Mouse (Mus musculus) hematopoietic stem cell, adult 5-6 weeks (primary cell): ENCODE results near the gene Dgki. TPM values are rescaled to one million over a fixed set of nuclear protein-coding genes. Genes with fewer than 3 reads are reported as not detected.

ENCODE experiments used
- ATAC-seq, 2 experiments: fragments of 125-278 bp in 1 of 2; replicated peaks in 1 of 2; 2 replicates each; pipeline ENCODE4 v1.8.0; 2016 to 2017; ENCODE audit warnings: inconsistent platforms in 2 of 2, mild to moderate bottlenecking in 2 of 2, moderate number of reproducible peaks in 2 of 2, low read depth in 1 of 2, moderate TSS enrichment in 1 of 2; ENCODE audit not compliant: low FRiP score in 2 of 2, poor library complexity in 2 of 2, severe bottlenecking in 2 of 2, insufficient read depth in 1 of 2, low TSS enrichment in 1 of 2
- total RNA-seq: library from RNA; stranded (forward); fragments of 172-1452, 232-1000 nt; gene quantifications from 2 replicates; pipeline ENCODE4 v1.2.3, GENCODE M21; 2017

Dgki gene
- total RNA-seq, 1 experiment from 2014 or later = 0.40 TPM

DNA sequence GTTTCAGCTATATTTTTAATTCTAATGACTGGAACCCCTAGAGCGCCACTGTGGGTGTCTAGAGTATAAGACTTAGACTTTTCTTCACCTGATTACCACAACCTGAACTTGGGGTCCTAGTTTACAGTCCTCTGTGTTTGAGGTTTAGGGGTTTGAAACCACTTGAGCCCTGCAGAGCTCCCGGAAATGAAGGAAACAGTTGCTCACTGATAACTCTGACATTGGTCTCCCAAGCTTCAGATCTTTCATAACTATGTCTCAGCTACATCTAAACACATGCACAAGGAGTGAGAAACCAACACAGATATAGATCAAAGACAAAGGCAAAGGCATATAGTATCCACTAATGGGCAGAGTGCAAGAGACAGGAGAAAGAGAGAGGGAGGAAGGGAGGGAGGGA, 271.7 kb downstream of the Dgki start:
- ATAC-seq = peak; percentile 91 to 92

DNA sequence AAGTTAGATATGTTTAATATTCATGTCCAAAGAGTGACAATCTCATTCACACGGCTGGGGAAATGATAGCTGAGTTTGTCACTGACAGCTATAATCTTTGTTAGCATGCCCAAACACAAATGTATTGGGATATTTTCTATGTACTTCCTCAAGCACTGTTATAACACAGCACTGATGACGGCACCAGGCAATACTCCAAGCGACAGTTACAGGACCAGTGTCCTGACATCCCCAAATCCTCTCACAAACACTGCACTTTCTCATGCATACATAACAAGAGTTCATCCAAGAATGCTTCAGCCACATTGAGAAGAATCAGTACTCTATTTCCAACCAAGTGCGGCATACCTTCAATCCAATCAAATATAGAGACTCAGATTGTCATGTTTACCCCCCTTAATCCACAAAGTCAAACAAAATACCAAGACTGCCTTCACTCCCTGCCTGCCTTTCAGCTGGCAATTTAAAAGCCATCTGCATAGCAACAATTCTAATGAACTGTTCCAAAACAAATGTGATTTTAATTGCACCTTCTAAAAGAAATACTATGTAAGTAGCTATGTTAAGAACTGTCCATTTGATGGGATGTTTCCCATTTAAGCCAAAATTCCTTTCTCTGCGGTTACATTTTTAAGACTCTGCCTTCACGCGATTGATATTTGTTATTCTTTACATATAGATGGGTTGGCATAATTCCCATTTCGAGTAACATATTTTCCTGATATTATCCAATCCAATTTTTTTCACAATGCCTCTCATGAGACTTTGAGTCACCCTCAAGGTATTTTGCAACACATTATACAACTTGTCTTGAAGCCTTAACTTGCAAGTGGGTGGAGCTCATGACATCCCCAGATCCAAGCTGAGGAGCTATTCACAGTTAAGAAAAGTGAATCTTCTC, 273.4 kb downstream of the Dgki start:
- ATAC-seq = no peak

DNA sequence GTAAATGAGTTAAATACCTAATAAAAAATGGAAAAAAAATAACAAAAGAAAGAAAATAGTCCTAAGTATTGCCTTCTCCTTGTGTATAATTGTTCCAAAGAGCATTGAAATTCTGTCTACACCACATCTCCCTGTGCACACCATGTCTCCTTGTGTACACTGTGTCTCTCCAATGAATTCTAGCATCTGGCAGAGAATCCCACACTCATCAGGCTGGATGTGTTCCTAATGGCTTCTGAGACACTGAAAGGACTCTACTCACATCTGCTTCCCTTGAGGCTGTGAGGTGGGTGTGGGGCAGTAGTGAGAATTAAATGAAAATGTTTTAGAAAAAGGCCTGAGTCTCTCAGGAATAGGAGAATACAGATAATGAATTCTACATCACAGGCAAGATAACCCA, 283.9 kb downstream of the Dgki start:
- no peak for ATAC-seq

DNA sequence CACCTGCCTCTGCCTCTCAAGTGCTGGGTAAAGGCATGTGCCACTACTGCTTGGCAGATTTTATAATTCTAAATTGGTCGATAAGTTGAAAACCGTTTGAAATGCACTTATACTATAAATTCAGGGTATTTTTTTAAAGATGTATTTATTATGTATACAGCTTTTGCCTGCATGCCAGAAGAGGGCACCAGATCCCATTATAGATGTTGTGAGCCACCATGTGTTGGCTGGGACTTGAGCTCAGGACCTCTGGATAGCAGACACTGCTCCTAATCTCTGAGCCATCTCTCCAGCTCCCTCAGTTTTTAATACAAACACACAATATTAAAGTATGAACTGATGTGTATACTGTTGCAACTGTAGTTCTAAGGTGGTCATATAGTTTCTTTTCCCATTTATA, 288.4 kb downstream of the Dgki start:
- ATAC-seq = no peak

DNA sequence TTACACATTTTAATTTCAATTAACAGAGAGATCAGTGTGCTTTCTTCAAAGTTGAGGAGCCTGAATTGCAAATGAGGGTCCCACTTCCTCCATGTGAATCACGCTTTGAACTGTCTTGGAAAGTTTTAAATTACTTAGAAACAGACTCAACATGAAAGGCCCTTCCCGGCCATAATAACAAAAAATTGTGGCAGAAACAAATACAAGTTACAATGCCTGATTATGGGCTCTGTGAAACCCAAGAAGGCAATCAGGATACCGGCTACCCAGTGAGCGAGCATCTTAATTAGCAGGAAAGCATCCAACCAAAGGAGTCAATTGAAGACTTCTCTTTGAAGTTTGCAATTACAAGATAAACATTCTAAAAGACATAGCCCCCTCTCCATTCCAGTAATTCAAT, 292.4 kb downstream of the Dgki start:
- no peak for ATAC-seq

DNA sequence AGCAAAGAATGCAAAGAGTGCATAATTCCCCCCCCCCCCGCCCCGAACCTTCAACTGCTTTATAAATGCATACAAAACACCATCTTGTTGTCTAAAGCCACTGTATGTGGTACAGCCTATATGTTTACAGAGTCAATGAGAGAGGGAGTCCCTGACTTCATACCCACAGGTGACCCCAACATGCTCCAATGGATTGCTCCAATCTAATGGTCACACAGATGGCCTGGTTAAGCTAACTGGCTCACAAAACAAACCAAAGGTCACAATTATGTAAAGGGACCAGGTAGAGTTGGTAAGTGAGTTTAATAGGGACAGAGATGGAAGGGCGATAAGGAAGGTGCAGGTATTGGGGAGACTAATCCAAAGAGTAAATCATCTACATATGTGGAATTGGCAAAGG, 295.1 kb downstream of the Dgki start:
- ATAC-seq = no peak

DNA sequence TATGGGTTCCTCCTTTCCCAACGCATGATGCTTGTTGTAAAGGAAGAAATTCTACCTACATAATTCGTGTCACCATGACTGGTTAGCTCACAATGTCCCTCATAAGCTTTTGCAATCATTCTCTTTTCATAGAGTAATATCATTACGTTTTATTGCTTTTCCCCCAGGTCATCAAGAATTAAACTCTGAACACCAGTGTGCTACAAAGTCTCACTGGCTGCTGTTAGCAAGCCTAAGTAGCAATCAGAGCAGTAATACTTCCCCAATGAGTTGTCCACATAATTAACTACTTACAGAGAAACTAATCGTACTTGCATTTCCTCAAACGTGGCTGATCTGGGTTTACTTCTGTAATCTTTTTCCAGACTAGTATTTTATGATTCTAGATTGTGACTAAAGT, 296.7 kb downstream of the Dgki start:
- ATAC-seq = no peak

DNA sequence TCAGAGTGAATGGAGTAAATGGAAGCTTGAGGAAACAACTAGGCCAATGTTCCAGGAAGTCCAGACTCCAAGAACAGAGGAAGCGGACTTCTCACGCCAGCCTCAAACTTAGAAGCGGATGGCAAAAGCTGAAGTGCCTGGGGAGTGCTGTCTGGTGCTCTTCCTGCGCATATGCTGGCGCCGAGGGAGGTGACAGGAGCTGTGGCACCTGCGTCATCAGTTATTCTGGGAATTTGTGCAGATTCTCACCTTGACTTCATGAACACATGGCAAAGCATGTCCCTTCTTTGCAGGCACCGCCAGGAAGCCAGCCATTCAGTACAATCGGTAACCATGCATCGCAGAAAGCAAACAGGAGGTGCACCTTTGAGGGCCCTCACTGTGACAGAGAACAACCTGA, 301.0 kb downstream of the Dgki start:
- no peak for ATAC-seq

DNA sequence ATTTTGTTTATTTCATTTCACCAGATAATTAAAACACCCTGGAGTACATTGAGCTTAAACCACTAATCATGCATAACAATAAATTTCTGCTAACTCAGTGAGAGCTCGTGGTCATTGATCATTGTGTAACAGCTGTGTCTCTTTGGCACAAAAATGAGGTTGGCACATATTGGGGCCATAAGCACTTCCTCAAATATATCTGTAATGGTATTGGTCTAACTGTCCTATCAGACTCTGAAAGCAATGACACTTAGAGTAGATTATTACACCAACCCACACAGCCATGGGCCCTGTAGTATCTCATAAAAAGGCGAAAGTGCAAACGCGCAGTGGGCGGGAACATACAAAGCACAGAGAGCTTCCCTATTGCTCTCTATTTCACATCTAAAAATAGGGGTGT, 305.7 kb downstream of the Dgki start:
- ATAC-seq = no peak

DNA sequence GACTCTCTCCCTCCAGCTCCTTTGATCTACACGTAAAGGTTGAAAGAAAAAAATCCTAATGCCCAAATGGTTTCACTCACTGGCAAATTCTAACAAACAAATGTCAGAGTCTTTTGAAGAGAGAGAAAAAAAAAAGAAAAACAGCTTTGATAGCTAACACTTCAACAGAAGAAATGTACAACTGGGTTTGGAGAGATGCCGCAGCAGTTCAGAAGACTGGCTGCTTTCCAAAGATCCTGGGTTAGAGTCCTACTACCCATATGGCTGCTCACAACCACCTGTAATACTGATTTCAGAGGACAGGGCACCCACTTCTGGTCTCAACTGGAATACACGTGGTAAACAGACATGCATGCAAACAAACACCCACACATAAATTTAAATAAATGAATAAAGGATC, 309.8 kb downstream of the Dgki start:
- ATAC-seq = no peak

DNA sequence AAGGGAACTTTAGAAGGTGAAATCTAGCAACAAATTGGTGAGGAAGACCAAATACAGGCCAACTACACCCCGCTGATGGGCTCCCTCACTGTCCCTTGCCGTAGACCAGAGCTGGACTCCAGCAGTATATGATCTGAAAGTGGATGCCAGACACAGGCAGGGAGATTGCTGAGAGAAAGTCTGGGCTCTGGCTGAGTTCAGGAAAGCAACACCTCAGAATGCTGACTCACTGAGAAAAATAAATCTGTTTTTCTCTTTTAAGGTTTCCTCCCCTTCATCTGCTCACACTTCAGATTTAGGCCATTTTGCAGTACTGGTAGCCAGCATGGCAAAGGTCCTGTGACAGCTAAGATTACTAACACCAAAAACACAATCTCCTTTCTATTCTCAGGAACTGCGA, 311.2 kb downstream of the Dgki start:
- ATAC-seq = no peak

DNA sequence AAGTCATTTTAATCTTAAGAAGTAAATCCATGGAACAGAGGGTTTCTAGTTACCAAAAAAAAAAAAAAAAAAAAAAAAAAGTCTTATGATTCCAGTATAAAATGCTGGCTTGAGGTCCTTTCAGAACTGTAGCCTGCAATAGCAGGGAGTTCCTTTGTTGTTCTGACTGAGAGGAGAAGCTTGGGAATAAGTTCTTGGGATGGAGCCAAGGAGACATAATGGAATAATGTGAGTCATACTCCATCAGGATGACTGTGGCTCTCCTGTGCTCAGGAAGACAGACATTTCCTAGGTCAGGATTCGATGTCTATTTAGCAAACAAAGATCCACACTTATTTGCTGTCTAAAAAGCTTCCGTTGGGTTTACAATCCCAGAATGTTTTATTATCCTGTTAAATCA, 318.3 kb downstream of the Dgki start:
- no peak for ATAC-seq

DNA sequence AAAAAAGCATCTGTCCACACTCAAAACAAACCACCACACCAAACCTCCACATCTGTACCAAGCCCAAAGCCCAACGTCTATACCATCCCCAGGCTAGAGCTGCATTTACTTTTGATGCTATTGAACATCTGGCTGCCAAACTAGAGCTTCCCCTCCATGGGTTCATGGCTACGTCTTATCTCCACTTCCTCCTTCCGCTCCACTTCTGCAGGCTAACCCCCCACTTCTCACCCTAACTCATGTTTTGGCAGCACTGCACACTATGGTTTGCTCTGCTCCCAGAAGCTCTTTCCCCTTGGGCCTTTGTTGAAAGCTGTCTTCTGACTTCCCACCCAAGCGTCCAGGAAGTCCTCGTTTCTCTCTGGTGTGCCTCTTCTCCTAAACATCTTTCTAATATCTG, 319.5 kb downstream of the Dgki start:
- ATAC-seq = peak in 1 of 2 experiments; percentile 65; a peak in 3 of 4 replicates

DNA sequence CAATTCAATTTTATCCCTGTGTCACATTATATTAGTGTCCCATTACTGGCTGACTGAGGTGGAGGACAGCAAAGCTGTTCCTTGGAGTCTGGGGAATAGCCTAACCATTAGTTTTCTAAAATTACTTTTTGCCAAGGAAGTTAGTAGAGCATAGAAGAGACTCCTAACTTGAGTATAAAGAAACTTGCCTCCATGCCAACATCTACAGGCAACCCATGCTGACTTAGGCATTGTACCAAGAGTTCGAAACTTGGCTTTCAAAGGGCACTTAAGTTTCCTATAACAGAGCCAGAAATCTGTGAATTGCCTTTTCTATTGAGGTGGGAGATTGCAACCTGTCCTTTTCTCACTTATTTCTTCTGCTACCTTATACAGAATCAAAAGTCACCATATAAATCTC, 321.8 kb downstream of the Dgki start:
- ATAC-seq = no peak

DNA sequence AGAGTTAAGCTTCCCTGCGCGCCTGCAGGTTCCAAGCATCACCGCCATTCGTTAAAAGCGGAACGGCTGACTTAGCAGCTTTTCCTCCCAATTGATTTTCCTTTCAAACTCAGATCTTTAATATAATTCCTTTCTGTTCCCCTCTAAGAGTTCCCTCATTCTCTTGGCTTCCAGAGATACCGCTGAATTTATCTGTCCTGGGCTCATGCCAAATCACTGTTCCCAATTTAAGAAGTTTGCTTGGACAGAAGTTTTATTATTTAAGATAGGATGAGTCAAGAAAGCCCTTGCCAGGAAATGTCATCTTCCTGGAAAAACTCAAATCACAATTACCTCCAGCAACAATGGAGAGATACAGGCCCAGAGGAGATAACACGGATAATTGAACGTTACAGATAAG, 326.9 kb downstream of the Dgki start:
- ATAC-seq = no peak

DNA sequence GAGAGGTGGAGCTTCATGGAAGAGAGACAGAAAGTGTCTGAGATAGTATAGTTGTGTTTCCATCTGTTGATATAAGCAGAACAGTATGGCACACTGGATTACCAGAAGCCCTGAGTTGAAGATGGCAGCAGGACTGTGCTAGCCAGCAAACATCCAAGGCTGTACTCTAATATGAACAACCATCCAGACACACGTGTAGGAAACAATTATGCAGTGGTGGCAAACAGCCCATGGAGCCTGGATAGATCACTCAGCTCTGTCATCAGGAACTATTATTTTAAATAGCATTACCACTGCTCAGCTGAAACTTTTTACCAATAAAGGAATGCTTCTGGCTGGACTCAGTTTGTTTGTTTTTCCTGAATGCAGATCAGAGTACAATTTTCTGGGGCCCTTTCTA, 327.5 kb downstream of the Dgki start:
- ATAC-seq = no peak

DNA sequence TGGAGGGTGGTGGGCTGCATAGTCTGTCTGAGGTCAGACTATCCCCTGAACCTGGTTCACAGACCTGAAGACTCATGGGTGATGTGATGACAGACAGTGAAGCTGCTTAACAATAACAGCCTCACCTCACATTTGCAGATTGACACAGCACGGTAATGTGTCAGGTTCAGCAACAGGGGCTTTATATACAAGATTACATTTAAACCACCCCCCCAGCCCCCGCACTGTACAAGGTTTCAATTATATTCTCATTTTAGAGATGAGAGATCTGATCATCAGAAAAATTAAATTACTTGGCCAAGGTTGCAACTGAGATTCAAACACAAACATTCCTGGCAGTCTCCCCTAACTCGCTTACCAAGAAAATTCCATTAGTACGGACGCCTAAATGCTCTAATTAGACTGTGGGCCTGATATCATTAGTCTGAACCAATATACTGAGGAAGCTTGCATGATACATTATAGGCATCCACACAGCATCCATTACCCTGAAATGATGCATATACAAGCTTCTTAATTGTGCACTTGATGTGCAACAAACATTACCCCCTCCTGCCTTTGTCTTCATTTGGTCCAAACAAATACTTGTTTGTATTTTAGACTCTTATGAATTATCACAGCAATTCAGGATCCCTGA, 330.6 kb downstream of the Dgki start:
- no peak for ATAC-seq

DNA sequence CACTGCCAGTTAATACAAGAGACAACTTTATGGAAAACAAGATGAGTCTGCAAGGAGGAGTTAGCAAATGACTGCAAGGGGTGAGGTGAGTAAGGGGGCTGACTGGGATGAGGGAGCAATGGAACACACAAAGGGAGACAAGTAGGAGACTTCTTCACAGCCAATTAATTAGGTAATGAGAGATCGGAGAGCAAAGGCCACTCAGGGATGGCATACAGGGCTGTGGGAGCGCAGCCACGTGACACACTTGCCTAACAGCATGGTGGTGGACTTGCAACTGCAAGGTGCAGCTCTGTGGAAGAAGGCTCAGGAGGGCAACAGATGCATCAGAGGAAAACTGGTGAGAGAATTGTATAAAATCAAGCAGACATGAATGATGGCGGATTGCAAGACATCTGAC, 339.3 kb downstream of the Dgki start:
- no peak for ATAC-seq

DNA sequence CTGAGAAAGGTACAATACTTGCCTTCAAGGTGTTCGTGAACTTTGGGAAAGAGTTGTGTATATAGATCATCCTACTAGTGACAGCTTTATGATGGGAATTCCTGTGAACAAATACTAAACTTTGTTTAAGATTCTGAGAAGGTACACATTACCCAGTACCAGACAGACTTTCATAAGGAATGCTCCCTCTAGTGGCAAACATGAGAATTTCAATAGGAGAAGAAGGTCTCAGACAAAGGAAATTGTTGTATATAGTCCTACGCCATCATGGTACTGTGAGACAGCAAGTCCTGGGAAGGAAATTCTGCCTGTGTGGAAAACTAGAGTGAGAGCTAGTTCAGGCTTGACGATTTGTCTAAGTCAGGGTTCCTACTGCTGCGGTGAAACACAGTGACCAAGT, 344.7 kb downstream of the Dgki start:
- peak in 1 of 2 experiments; percentile 53; a peak in 1 of 4 replicates for ATAC-seq
